Mouse (Mus musculus) liver, postnatal 0 days (tissue): ENCODE measurements around the gene Glod4.

Source experiments
- CTCF ChIP-seq: sonication (generic); IDR thresholded peaks from 2 replicates; pipeline ENCODE4 v1.5.1; 2016; ENCODE audit warnings: antibody characterized with exemption, low read depth
- EP300 ChIP-seq: IDR thresholded peaks from 2 replicates; pipeline ENCODE4 v1.6.1; 2016; ENCODE audit warnings: antibody characterized with exemption, low read depth, mild to moderate bottlenecking

DNA sequence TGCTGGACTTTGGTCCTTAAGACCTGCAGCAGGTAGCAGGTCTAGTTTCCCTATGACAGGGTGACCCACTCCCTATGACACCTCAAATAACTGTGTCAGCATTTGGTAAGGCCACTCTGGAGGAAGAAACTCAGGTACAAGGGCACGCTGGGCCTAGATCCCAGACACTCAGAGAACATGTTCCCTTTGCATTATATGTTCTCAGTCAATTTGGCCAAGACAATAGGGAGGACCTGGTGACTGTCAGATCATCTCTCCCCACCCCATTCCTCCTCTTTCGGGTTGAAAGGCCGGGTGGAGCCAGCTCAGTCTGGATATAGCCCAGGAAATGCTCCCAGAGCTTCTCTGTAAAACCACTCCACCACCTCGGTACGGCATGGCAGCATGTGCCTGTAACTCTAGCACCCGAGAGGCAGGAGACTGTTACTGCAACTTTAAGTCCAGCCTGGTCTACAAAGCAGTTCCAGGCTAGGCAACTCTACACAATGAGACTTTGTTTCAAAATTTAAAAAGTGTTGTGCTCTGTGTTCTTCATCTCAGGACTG is 25.1 kb upstream of the Glod4 start:
- no peak for TF ChIP-seq CTCF
- no peak for TF ChIP-seq EP300
